Mouse (Mus musculus) bone marrow macrophage, adult 2 months (primary cell): Measurements from ENCODE around the gene Pigt. TPM values are rescaled to one million over a fixed set of nuclear protein-coding genes. Genes with fewer than 3 reads are reported as not detected.

Source experiments
- H3K27ac ChIP-seq: 2 replicates; pipeline ENCODE4 v1.5.1; 2012; ENCODE audit warnings: low read depth, low read length; ENCODE audit not compliant: insufficient read depth
- H3K4me1 ChIP-seq: 2 replicates; pipeline ENCODE4 v1.6.1; 2012; ENCODE audit warnings: low read length; ENCODE audit not compliant: control insufficient read depth, insufficient read depth
- H3K4me3 ChIP-seq: 2 replicates; pipeline ENCODE4 v1.5.1; 2012; ENCODE audit warnings: mild to moderate bottlenecking, low read length, moderate library complexity; ENCODE audit not compliant: insufficient read depth
- CTCF ChIP-seq: IDR thresholded peaks from 2 replicates; pipeline ENCODE4 v1.5.1; 2012; ENCODE audit warnings: low read depth, mild to moderate bottlenecking, low read length, moderate library complexity
- POLR2A ChIP-seq: IDR thresholded peaks from 2 replicates; pipeline ENCODE4 v1.6.1; 2012; ENCODE audit warnings: mild to moderate bottlenecking, low read depth, low read length, borderline replicate concordance
- polyA plus RNA-seq: library from polyadenylated mRNA; stranded (reverse); fragments of >200 nt; gene quantifications from 2 replicates; pipeline ENCODE4 v1.2.4, GENCODE M21; 2012; ENCODE audit not compliant: missing spikeins, insufficient read depth, insufficient read length

Gene Pigt
- polyA plus RNA-seq, 1 experiment: 80.9 TPM

GRCm38 (mm10) chr2:164504919-164505318 is 7.6 kb downstream of the Pigt start:
- Histone ChIP-seq H3K4me3 (no peak overlapping the region), H3K27ac (no peak overlapping the region), H3K4me1 (no peaks in the 10 kb centered on the region)
- TF ChIP-seq CTCF (no peak), POLR2A (no peak)

- Histone ChIP-seq H3K27ac (no peak overlapping the region), H3K4me1 (no peaks in the 10 kb centered on the region), H3K4me3 (no peak overlapping the region)
- TF ChIP-seq CTCF (no peak), POLR2A (no peak)
Observed at GRCm38 (mm10) chr2:164505619-164506347, 8.5 kb downstream of the Pigt start.

GRCm38 (mm10) chr2:164507811-164508210 is 10.5 kb downstream of the Pigt start:
- Histone ChIP-seq H3K4me3 (no peak overlapping the region), H3K4me1 (no peaks in the 10 kb centered on the region), H3K27ac (no peak overlapping the region)
- no peak for TF ChIP-seq POLR2A
- no peak for TF ChIP-seq CTCF

GRCm38 (mm10) chr2:164510621-164511190 is 13.4 kb downstream of the Pigt start:
- Histone ChIP-seq H3K4me3 (no peak overlapping the region), H3K4me1 (peaks cover 5% of the 10 kb centered on the region; the same call in 1 of the 2 replicates), H3K27ac (no peak overlapping the region)
- no peak for TF ChIP-seq CTCF
- TF ChIP-seq POLR2A: no peak

- no peak for TF ChIP-seq POLR2A
- no peak for TF ChIP-seq CTCF
- Histone ChIP-seq H3K4me3 (no peak overlapping the region), H3K4me1 (peaks cover 5% of the 10 kb centered on the region; the same call in 1 of the 2 replicates), H3K27ac (no peak overlapping the region)
Observed at GRCm38 (mm10) chr2:164512121-164512909, 15.0 kb downstream of the Pigt start.

GRCm38 (mm10) chr2:164513389-164513788 is 16.1 kb downstream of the Pigt start:
- no peak for TF ChIP-seq CTCF
- no peak for TF ChIP-seq POLR2A
- H3K27ac ChIP-seq: no peak overlapping the region
- H3K4me1 ChIP-seq: peaks cover 5% of the 10 kb centered on the region; the same call in 1 of the 2 replicates

GRCm38 (mm10) chr2:164514916-164515315 is 17.6 kb downstream of the Pigt start:
- no peak overlapping the region for H3K27ac ChIP-seq
- TF ChIP-seq POLR2A (no peak), CTCF (no peak)
- H3K4me1 ChIP-seq: peaks cover 5% of the 10 kb centered on the region; the same call in 1 of the 2 replicates
- no peak overlapping the region for H3K4me3 ChIP-seq

More at GRCm38 (mm10) chr2:164513389-164513788, 16.1 kb downstream of the Pigt start:
- no peak overlapping the region for H3K4me3 ChIP-seq

- TF ChIP-seq CTCF (no peak), POLR2A (no peak)
- no peak overlapping the region for H3K27ac ChIP-seq
- H3K4me3 ChIP-seq: no peak overlapping the region
- peaks cover 9% of the 10 kb centered on the region for H3K4me1 ChIP-seq
Observed at GRCm38 (mm10) chr2:164515897-164516296, 18.6 kb downstream of the Pigt start.

- H3K27ac ChIP-seq: no peak overlapping the region
- no peak overlapping the region for H3K4me3 ChIP-seq
- TF ChIP-seq CTCF (no peak), POLR2A (no peak)
- peaks cover 14% of the 10 kb centered on the region for H3K4me1 ChIP-seq
Observed at GRCm38 (mm10) chr2:164516592-164516991, 19.3 kb downstream of the Pigt start.
